Mouse (Mus musculus) embryonic facial prominence, embryonic 12.5 days (tissue): ENCODE data around the gene Igf2r. TPM values are rescaled to one million over a fixed set of nuclear protein-coding genes. Genes with fewer than 3 reads are reported as not detected.
"Not testable (repeated sequence)": the region's sequence is repeated elsewhere in the genome, so short reads cannot be mapped to it uniquely, and the experiment has no call there.

ENCODE experiments used
- ATAC-seq: fragments of 200-750 bp; cut with Nextera tagmentation; 2 replicates; pipeline ENCODE4 v1.8.0; 2017; ENCODE audit not compliant: insufficient number of reproducible peaks, insufficient read depth, low FRiP score, low TSS enrichment
- H3K27ac ChIP-seq: fragments of 300-500 bp; sonication (generic); 2 replicates; pipeline ENCODE4 v1.5.1; 2016; ENCODE audit warnings: mild to moderate bottlenecking
- H3K27me3 ChIP-seq: fragments of 300-500 bp; sonication (generic); 2 replicates; pipeline ENCODE4 v1.6.1; 2016; ENCODE audit warnings: mild to moderate bottlenecking, moderate library complexity
- H3K36me3 ChIP-seq: fragments of 300-500 bp; sonication (generic); 2 replicates; pipeline ENCODE4 v1.6.1; 2016; ENCODE audit warnings: mild to moderate bottlenecking
- H3K4me1 ChIP-seq: fragments of 300-500 bp; sonication (generic); 2 replicates; pipeline ENCODE4 v1.6.1; 2016
- H3K4me2 ChIP-seq: fragments of 300-500 bp; sonication (generic); replicated peaks from 2 replicates; pipeline ENCODE4 v1.6.1; 2016; ENCODE audit warnings: mild to moderate bottlenecking, moderate library complexity
- H3K4me3 ChIP-seq: fragments of 300-500 bp; sonication (generic); 2 replicates; pipeline ENCODE4 v1.5.1; 2016; ENCODE audit warnings: mild to moderate bottlenecking
- H3K9ac ChIP-seq: fragments of 300-500 bp; sonication (generic); 2 replicates; pipeline ENCODE4 v1.6.1; 2016; ENCODE audit warnings: mild to moderate bottlenecking, moderate library complexity
- H3K9me3 ChIP-seq: fragments of 300-500 bp; sonication (generic); 2 replicates; pipeline ENCODE4 v1.6.1; 2016; ENCODE audit warnings: mild to moderate bottlenecking, moderate library complexity
- WGBS: fragments of 180-500 bp; shearing (Covaris S2); methylation state at CpG from one replicate; pipeline ENCODE4 v1.1.7; 2016; 5-methylcytosine and 5-hydroxymethylcytosine counted together
- polyA plus RNA-seq: library from polyadenylated mRNA; unstranded; fragments of >200 nt; fragmentation: Nextera tagmentation; extraction: Ambion mirVana; gene quantifications from 2 replicates; pipeline ENCODE4 v1.2.1, GENCODE M21; 2016

The Igf2r gene
- polyA plus RNA-seq, 1 experiment from 2014 or later: 37.1 TPM

- Histone ChIP-seq H3K4me1 (no peaks in the 10 kb centered on the region), H3K27me3 (no peaks in the 10 kb centered on the region), H3K27ac (no peak overlapping the region), H3K4me3 (no peak overlapping the region), H3K9me3 (no peaks in the 10 kb centered on the region), H3K36me3 (peaks cover 9% of the 10 kb centered on the region), H3K4me2 (no peak overlapping the region), H3K9ac (no peak overlapping the region)
- ATAC-seq: no peak
Measured at GRCm38 (mm10) chr17:12678261-12678660, 91.2 kb downstream of the Igf2r start.

GRCm38 (mm10) chr17:12677139-12677538 lies 92.3 kb downstream of the Igf2r start:
- no peak overlapping the region for H3K27ac ChIP-seq
- no peaks in the 10 kb centered on the region for H3K27me3 ChIP-seq
- H3K9me3 ChIP-seq: no peaks in the 10 kb centered on the region
- no peak overlapping the region for H3K4me3 ChIP-seq
- no peak overlapping the region for H3K4me2 ChIP-seq
- no peak for ATAC-seq
- H3K36me3 ChIP-seq: 0 out of 2 replicates have a peak, but pooled peaks cover 3% of the 10 kb centered on the region
- H3K9ac ChIP-seq: no peak overlapping the region
- H3K4me1 ChIP-seq: peaks cover 3% of the 10 kb centered on the region; the same call in 1 of the 2 replicates

- Histone ChIP-seq H3K27me3 (no peaks in the 10 kb centered on the region), H3K4me1 (peaks cover 3% of the 10 kb centered on the region; the same call in 1 of the 2 replicates), H3K36me3 (0 out of 2 replicates have a peak, but pooled peaks cover 3% of the 10 kb centered on the region), H3K9me3 (no peaks in the 10 kb centered on the region), H3K4me2 (no peak within 1 kb of the TSS), H3K4me3 (no peak within 1 kb of the TSS), H3K27ac (no peak within 1 kb of the TSS), H3K9ac (no peak within 1 kb of the TSS)
- 84% methylated on average over 7 of the region's 7 CpGs for WGBS
- ATAC-seq: no peak
Measured at GRCm38 (mm10) chr17:12675646-12676045, 93.8 kb downstream of the Igf2r start, which contains the start of gene Slc22a1. TSS of gene Slc22a1 (minus strand) at chr17:12675829.

GRCm38 (mm10) chr17:12674980-12675379 lies 94.5 kb downstream of the Igf2r start:
- H3K4me2 ChIP-seq, H3K9ac ChIP-seq, H3K27me3 ChIP-seq, H3K27ac ChIP-seq, H3K4me3 ChIP-seq, H3K4me1 ChIP-seq, ATAC-seq, H3K9me3 ChIP-seq, H3K36me3 ChIP-seq: not testable (repeated sequence)
- 86% methylated on average over 7 of the region's 7 CpGs for WGBS

GRCm38 (mm10) chr17:12673871-12674270 lies 95.6 kb downstream of the Igf2r start:
- Histone ChIP-seq H3K4me1 (peaks cover 9% of the 10 kb centered on the region), H3K4me3 (no peak overlapping the region), H3K27ac (no peak overlapping the region), H3K9ac (no peak overlapping the region), H3K4me2 (no peak overlapping the region), H3K36me3 (no peaks in the 10 kb centered on the region), H3K9me3 (no peaks in the 10 kb centered on the region), H3K27me3 (no peaks in the 10 kb centered on the region)
- no peak for ATAC-seq
- 67% methylated on average over 3 of the region's 3 CpGs for WGBS

GRCm38 (mm10) chr17:12672285-12672790 lies 97.1 kb downstream of the Igf2r start:
- H3K27ac ChIP-seq: peak overlapping the region; percentile 46; the same call in 1 of the 2 replicates
- 35% methylated on average over 7 of the region's 7 CpGs for WGBS
- H3K4me3 ChIP-seq: no peak overlapping the region

GRCm38 (mm10) chr17:12671029-12671605 lies 98.3 kb downstream of the Igf2r start:
- Histone ChIP-seq H3K4me3 (no peak overlapping the region), H3K27ac (no peak overlapping the region), H3K9me3 (no peaks in the 10 kb centered on the region), H3K27me3 (no peaks in the 10 kb centered on the region), H3K4me2 (no peak overlapping the region), H3K4me1 (peaks cover 9% of the 10 kb centered on the region), H3K9ac (no peak overlapping the region), H3K36me3 (no peaks in the 10 kb centered on the region)
- no peak for ATAC-seq
- 83% methylated on average over 5 of the region's 5 CpGs for WGBS

More at GRCm38 (mm10) chr17:12672285-12672790, 97.1 kb downstream of the Igf2r start:
- no peak overlapping the region for H3K9ac ChIP-seq
- H3K9me3 ChIP-seq: no peaks in the 10 kb centered on the region
- no peaks in the 10 kb centered on the region for H3K36me3 ChIP-seq
- H3K4me1 ChIP-seq: peaks cover 9% of the 10 kb centered on the region
- no peak for ATAC-seq
- no peak overlapping the region for H3K4me2 ChIP-seq
- no peaks in the 10 kb centered on the region for H3K27me3 ChIP-seq

GRCm38 (mm10) chr17:12669363-12669679 lies 100.1 kb downstream of the Igf2r start:
- no peak for ATAC-seq
- Histone ChIP-seq H3K9ac (0 out of 2 replicates have a peak overlapping the region, but pooled peaks have one; percentile 19), H3K4me1 (peaks cover 9% of the 10 kb centered on the region), H3K4me3 (no peak overlapping the region), H3K36me3 (no peaks in the 10 kb centered on the region), H3K27ac (0 out of 2 replicates have a peak overlapping the region, but pooled peaks have one; percentile 30), H3K4me2 (no peak overlapping the region), H3K27me3 (no peaks in the 10 kb centered on the region), H3K9me3 (no peaks in the 10 kb centered on the region)

GRCm38 (mm10) chr17:12668478-12669362 lies 100.7 kb downstream of the Igf2r start:
- no peak for ATAC-seq
- peaks cover 9% of the 10 kb centered on the region for H3K4me1 ChIP-seq
- H3K9me3 ChIP-seq: no peaks in the 10 kb centered on the region
- WGBS: 43% methylated on average over 7 of the region's 7 CpGs
- no peak overlapping the region for H3K4me3 ChIP-seq
- H3K27me3 ChIP-seq: no peaks in the 10 kb centered on the region
- no peak overlapping the region for H3K4me2 ChIP-seq
- H3K9ac ChIP-seq: 0 out of 2 replicates have a peak overlapping the region, but pooled peaks have one; percentile 19
- H3K27ac ChIP-seq: peak overlapping the region; percentile 46; the same call in 1 of the 2 replicates
- H3K36me3 ChIP-seq: no peaks in the 10 kb centered on the region

- H3K4me3 ChIP-seq: no peak overlapping the region
- H3K4me1 ChIP-seq: peaks cover under 1% of the 10 kb centered on the region
- no peak for ATAC-seq
- H3K27me3 ChIP-seq: 0 out of 2 replicates have a peak, but pooled peaks cover 5% of the 10 kb centered on the region
- H3K27ac ChIP-seq: no peak overlapping the region
- H3K36me3 ChIP-seq: no peaks in the 10 kb centered on the region
- no peak overlapping the region for H3K4me2 ChIP-seq
- WGBS: 73% methylated on average over 8 of the region's 8 CpGs
- no peak overlapping the region for H3K9ac ChIP-seq
- H3K9me3 ChIP-seq: no peaks in the 10 kb centered on the region
Measured at GRCm38 (mm10) chr17:12664156-12664555, 105.3 kb downstream of the Igf2r start.

GRCm38 (mm10) chr17:12660572-12661260 lies 108.7 kb downstream of the Igf2r start:
- H3K4me3 ChIP-seq: no peak overlapping the region
- H3K4me2 ChIP-seq: no peak overlapping the region
- no peaks in the 10 kb centered on the region for H3K36me3 ChIP-seq
- H3K9ac ChIP-seq: no peak overlapping the region
- no peak for ATAC-seq
- no peaks in the 10 kb centered on the region for H3K9me3 ChIP-seq
- 0 out of 2 replicates have a peak, but pooled peaks cover 5% of the 10 kb centered on the region for H3K27me3 ChIP-seq
- H3K27ac ChIP-seq: no peak overlapping the region
- WGBS: 70% methylated on average over 13 of the region's 13 CpGs
- H3K4me1 ChIP-seq: no peaks in the 10 kb centered on the region
